Mouse (Mus musculus) lung, adult 18-20 months (tissue): ENCODE measurements around the gene Slc16a7.

Experiments
- DNase-seq, 2 experiments: peaks; one replicate each; pipeline ENCODE4 v3.0.0; 2022; ENCODE audit warnings: mixed read lengths in 2 of 2

Gene Slc16a7

GRCm38 (mm10) chr10:125388876-125389786, at the start of gene Slc16a7:
Gene Slc16a7, minus strand, starts transcription at chr10:125389465.
- DNase-seq, result peak; percentile 84 to 89

DNA sequence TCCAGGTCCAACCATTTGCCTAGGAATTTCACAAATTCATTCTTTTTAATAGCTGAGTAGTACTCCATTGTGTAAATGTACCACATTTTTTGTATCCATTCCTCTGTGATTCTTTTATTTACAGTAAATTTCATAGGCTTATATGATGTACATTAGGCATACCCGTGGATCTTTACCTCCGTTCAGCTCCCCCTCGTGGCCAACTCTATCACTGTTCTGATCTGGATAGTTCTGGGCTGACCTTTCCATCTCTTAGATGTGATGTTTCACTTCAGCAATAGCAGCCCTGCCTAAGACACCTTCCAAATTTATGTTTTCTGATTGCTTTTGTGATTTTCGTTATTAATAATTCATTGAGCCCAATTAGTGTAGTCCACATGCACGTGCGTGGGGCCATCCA, 29.5 kb upstream of the Slc16a7 start:
- DNase-seq, result peak; percentile 9 to 18

- DNase-seq, result no peak
Measured at GRCm38 (mm10) chr10:125399796-125400195, 10.5 kb upstream of the Slc16a7 start.

- DNase-seq, result peak in 1 of 2 experiments; percentile 2
Measured at GRCm38 (mm10) chr10:125390011-125390410, 746 bp upstream of the Slc16a7 start.

GRCm38 (mm10) chr10:125388481-125388875, 787 bp downstream of the Slc16a7 start:
- DNase-seq, result peak; percentile 23 to 24

GRCm38 (mm10) chr10:125387782-125388415, 1.4 kb downstream of the Slc16a7 start:
- peak; percentile 23 to 29 for DNase-seq

DNA sequence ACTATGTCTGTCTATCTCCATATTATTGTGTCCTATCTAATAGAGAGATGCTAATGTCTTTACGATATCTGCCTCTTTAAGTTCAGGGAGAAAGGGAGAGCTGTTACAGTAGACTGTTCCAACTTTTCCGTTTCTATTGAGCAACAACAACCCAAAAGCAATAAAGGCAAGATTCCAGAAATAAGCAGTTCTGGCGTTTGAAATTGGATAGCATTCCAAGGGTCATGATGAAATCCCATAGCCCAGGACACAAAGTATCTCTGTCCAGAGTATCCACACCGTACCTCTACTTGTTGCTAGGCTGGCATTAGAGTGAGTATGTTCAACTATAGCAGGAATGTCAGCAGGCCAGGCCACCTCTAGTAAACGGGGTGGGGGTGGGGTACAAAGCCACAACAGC, 13.7 kb downstream of the Slc16a7 start:
- no peak for DNase-seq

GRCm38 (mm10) chr10:125372666-125373065, 16.6 kb downstream of the Slc16a7 start:
- DNase-seq, result no peak

- DNase-seq, result no peak
Measured at GRCm38 (mm10) chr10:125371451-125371850, 17.8 kb downstream of the Slc16a7 start.

- DNase-seq, result peak; percentile 15 to 44
Measured at GRCm38 (mm10) chr10:125370037-125370610, 19.1 kb downstream of the Slc16a7 start.

DNA sequence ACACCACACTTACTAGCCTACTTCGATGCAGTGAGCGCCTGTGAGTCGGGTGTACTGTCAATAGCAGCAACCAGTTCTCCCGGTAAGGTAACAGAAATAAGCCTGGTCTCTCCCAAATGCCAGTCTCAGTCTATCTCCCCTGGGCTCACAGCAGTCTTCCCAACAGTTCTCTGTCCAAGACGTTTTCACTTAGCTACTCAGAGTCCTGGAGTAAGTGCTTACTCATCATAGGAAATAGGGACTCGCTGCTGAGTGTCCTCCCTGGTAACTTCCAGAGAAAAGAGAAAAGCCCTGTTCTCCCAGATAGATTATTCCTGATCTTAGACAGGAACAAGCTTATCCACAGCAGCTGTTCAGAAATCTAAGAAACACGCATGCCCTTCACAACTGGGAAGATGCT, 30.8 kb downstream of the Slc16a7 start:
- no peak for DNase-seq

DNA sequence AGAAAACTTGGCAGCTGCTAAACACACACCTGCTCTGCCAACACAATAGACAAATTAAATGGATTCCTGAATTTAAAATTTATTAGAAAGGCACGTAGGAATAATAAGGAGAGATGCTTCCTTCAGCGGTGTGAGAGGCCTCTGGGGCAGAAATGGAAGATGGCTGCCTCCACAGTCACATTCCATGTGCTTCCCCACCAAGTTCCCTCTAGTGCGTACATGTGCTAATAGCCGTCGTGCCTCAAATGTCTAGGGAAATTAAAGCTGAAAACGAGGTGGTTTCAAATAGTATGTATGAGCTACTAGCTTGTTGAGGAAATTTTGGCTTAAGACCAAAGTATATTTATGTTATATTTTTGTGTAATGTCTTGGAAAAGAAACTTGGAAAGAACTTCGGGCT, 36.5 kb downstream of the Slc16a7 start:
- no peak for DNase-seq

DNA sequence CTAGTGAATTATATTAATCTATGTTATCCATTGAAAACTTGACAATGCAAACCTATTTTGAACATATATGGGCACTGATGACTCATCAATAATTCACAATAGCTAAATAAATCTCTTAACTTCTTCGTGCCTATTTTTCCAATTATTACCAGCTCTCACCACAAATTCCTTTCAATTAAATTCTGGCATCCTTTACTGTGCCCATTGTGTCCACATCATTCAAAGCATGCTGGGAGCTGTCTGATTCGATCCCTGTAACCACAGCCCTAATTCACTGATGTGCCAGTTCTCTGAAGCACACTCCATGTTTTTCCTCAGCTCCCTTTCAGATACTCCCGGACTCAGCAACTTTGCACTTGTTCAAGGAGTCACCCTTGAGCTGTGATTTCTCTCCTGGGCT, 41.1 kb downstream of the Slc16a7 start:
- no peak for DNase-seq

GRCm38 (mm10) chr10:125347149-125347548, 42.1 kb downstream of the Slc16a7 start:
- no peak for DNase-seq

DNA sequence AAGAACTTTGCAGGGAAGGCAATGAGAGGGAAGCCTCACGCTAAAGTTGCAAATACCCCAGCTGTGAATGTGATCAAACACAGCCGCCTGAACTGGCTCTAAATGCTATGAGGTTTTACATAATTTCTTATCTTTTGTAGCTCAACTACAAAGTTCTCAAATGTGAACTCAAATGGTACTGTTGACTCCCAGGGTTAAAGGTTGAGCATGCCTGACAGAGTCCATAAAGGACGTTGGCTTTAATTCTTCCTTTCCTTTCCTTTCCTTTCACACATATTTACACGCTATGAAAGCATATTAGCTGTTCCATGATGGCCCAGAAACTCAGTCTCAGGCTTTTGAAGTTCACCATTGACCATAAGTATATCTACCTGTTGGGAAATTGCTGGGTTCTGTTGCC, 42.9 kb downstream of the Slc16a7 start:
- DNase-seq, result no peak

DNA sequence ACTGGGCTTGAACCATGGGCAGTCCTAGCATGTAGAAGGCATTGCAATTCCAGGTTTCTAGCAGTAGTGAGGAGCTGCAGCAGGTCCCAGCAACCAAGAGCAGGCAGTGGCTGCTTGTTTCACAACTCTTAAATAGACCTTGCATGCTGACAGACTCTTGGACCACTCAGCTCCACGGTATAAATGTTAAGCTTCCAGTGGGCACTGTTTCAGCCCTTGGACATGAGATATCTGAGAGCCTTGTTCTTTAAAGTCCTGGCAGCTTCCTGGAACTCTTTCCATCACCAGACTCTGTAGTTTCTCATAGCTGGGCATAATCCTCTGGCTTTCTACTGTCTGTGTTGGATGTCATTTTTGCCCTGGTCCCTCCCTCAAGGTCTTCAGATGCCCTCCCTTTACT, 43.7 kb downstream of the Slc16a7 start:
- no peak for DNase-seq

GRCm38 (mm10) chr10:125342204-125342603, 47.1 kb downstream of the Slc16a7 start:
- DNase-seq, result no peak

DNA sequence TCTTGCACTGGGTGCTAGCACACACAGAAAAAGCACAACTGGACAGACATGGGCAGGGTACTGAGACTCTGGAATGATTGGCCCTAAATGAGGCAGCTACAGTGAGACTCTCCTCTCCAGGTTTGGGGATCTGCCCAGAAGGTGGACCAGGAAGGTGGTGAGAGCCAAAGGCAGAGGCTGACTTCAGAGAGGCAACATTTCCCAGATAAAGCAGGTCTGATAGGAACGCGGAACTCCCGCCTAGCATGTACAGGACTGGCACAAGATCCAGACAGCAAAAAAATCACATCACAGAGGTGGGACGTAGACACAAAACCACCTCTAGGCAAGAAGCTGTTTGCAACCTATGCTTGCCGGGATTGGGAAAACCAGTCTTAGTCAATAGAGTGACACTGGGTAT, 55.5 kb downstream of the Slc16a7 start:
- no peak for DNase-seq

GRCm38 (mm10) chr10:125331334-125331733, 57.9 kb downstream of the Slc16a7 start:
- DNase-seq, result no peak

DNA sequence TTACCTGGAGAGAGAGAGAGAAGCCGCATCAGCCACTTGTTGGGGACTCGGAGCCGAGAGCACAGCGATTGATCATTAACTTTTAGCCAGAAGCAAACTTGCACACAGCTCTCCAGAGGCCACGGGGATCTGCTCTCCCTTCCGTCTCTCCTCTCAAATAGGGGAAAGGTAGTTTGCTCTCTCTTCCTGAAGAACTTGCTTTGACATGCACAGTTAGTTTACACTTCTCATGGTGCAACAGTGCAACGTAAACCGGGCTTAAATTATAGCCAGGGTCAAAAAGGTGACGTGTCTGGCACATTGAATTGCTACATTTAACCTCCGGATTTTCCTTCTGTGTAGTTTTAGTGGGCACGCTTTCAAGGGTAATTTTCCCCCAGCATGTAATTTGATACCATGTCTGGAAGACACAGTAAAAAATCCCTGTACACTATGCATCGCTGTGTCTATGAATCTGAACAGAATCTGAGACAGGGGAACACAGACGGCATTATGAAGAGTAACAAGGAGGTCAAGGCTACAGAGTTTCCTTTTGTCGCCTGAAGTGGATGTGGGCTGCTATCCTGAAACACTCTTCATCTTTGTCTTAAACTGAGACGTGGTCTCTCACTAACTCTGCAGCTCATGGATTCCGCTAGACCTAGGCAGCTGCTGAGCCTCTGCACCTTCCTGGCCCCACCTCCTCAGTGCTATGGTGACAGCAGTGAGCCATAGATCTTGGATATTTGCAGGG, 60.8 kb downstream of the Slc16a7 start:
- peak in 1 of 2 experiments; percentile 36 for DNase-seq

DNA sequence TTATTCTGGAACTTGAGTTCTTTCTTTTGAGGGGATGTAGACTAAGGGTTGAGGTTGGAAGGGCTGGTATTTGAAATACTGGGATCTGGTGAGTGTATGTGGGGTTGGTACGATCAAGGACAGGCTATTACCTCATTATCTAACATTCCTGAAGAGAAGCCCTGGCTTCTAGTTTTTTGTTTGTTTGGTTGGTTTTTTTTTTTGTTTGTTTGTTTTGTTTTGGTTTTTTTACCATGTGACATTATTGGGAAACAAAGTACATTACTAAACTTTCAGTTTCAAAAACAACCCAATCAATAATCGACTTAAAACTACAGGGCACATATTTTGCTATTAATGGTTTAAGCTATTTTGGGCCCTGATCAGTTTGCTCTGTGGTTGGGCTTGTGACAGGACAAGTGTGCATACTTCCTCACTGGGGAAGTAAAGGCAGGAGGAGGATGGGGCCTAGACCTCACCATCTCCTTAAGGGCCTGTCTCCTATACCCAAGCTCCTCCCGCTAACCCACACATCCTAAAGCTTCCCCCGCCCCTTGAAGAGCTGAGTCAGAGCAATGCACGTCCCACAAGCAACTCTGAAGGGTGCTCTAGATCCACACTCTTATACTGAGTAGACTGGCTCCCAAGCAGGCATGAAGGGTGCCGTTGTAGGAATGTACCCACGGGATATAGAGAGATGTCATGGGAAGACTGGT, 64.2 kb downstream of the Slc16a7 start:
- peak in 1 of 2 experiments; percentile 34 for DNase-seq

GRCm38 (mm10) chr10:125324149-125324834, 65.0 kb downstream of the Slc16a7 start:
- DNase-seq, result peak in 1 of 2 experiments; percentile 5
